Mouse (Mus musculus) MEL (cell line): ENCODE measurements around the gene 1810010D01Rik. TPM values are rescaled to one million over a fixed set of nuclear protein-coding genes. Genes with fewer than 3 reads are reported as not detected.

Experiments
- DNase-seq: peaks from one replicate; pipeline ENCODE4 v3.0.0; 2011; ENCODE audit warnings: low read depth, low spot score
- H3K27ac ChIP-seq: 2 replicates; pipeline ENCODE4 v1.5.1; 2012; ENCODE audit warnings: low read depth, mild to moderate bottlenecking, control low read depth, low read length, moderate library complexity; ENCODE audit not compliant: control insufficient read depth
- H3K27me3 ChIP-seq, 2 experiments: fragments of 150-350 bp in 1 of 2; sonication (generic) in 1 of 2; 2 replicates each; pipeline ENCODE4 v1.6.1; 2012; ENCODE audit warnings: low read length in 2 of 2, mild to moderate bottlenecking in 2 of 2, improper control_type of control experiment in 1 of 2, moderate library complexity in 1 of 2; ENCODE audit not compliant: insufficient read depth in 2 of 2, control insufficient read depth in 1 of 2
- H3K36me3 ChIP-seq, 2 experiments: 2 replicates each; pipeline ENCODE4 v1.6.1; 2012 to 2014; ENCODE audit warnings: low read length in 2 of 2, improper control_type of control experiment in 1 of 2, inconsistent platforms in 1 of 2, mild to moderate bottlenecking in 1 of 2; ENCODE audit not compliant: insufficient read depth in 2 of 2, control insufficient read depth in 1 of 2
- H3K4me1 ChIP-seq, 2 experiments: fragments of 150-350 bp in 1 of 2; sonication (generic) in 1 of 2; 2 replicates each; pipeline ENCODE4 v1.6.1; 2012; ENCODE audit warnings: low read length in 2 of 2, improper control_type of control experiment in 1 of 2, mild to moderate bottlenecking in 1 of 2; ENCODE audit not compliant: insufficient read depth in 2 of 2, control insufficient read depth in 1 of 2
- H3K4me3 ChIP-seq, 2 experiments: fragments of 150-350 bp in 1 of 2; sonication (generic) in 1 of 2; 2 replicates each; pipeline ENCODE4 v1.5.1; 2012; ENCODE audit warnings: low read depth in 2 of 2, low read length in 2 of 2, mild to moderate bottlenecking in 2 of 2, moderate library complexity in 2 of 2, control low read depth in 1 of 2, improper control_type of control experiment in 1 of 2; ENCODE audit not compliant: control insufficient read depth in 1 of 2, insufficient read depth in 1 of 2
- H3K79me2 ChIP-seq: 2 replicates; pipeline ENCODE4 v1.6.1; 2012; ENCODE audit warnings: mild to moderate bottlenecking, low read length, moderate library complexity; ENCODE audit not compliant: control insufficient read depth, poor library complexity, insufficient read depth
- H3K9ac ChIP-seq: 2 replicates; pipeline ENCODE4 v1.6.1; 2012; ENCODE audit warnings: low read depth, mild to moderate bottlenecking, control low read depth, low read length, moderate library complexity; ENCODE audit not compliant: control insufficient read depth, poor library complexity, severe bottlenecking
- H3K9me3 ChIP-seq: fragments of 150-350 bp; sonication (generic); replicated peaks from 2 replicates; pipeline ENCODE4 v1.6.1; 2012; ENCODE audit warnings: mild to moderate bottlenecking, low read length, improper control_type of control experiment, moderate library complexity; ENCODE audit not compliant: insufficient read depth
- CHD1 ChIP-seq: IDR thresholded peaks from 2 replicates; pipeline ENCODE4 v1.6.1; 2012; ENCODE audit warnings: low read depth, mild to moderate bottlenecking, inconsistent platforms, low read length, improper control_type of control experiment
- CHD2 ChIP-seq: IDR thresholded peaks from 2 replicates; pipeline ENCODE4 v1.6.1; 2011; ENCODE audit warnings: low read length, improper control_type of control experiment
- E2F4 ChIP-seq: IDR thresholded peaks from 2 replicates; pipeline ENCODE4 v1.6.1; 2011; ENCODE audit warnings: low read depth, low read length, improper control_type of control experiment, borderline replicate concordance
- ELF1 ChIP-seq: IDR thresholded peaks from 2 replicates; pipeline ENCODE4 v1.6.1; 2014; ENCODE audit warnings: low read depth, mild to moderate bottlenecking, inconsistent platforms, low read length, improper control_type of control experiment, moderate library complexity
- EP300 ChIP-seq, 2 experiments: IDR thresholded peaks; 2 replicates each; pipeline ENCODE4 v1.6.1; 2011; ENCODE audit warnings: improper control_type of control experiment in 2 of 2, low read length in 2 of 2, low read depth in 1 of 2, mild to moderate bottlenecking in 1 of 2
- ETS1 ChIP-seq: IDR thresholded peaks from 2 replicates; pipeline ENCODE4 v1.6.1; 2012; ENCODE audit warnings: low read depth, mild to moderate bottlenecking, inconsistent platforms, low read length, improper control_type of control experiment, moderate library complexity
- GABPA ChIP-seq: IDR thresholded peaks from 2 replicates; pipeline ENCODE4 v1.6.1; 2012; ENCODE audit warnings: low read depth, mild to moderate bottlenecking, inconsistent platforms, low read length, improper control_type of control experiment, moderate library complexity
- GATA1 ChIP-seq: IDR thresholded peaks from 2 replicates; pipeline ENCODE4 v1.6.1; 2011; ENCODE audit warnings: low read depth, low read length, improper control_type of control experiment
- JUND ChIP-seq: IDR thresholded peaks from 2 replicates; pipeline ENCODE4 v1.6.1; 2011; ENCODE audit warnings: low read depth, mild to moderate bottlenecking, improper control_type of control experiment, low read length
- KAT2A ChIP-seq: conservative IDR thresholded peaks from 2 replicates; pipeline ENCODE4 v1.6.1; 2012; ENCODE audit warnings: low read depth, low read length, improper control_type of control experiment, inconsistent platforms
- MAZ ChIP-seq: IDR thresholded peaks from 2 replicates; pipeline ENCODE4 v1.6.1; 2012; ENCODE audit warnings: low read depth, mild to moderate bottlenecking, inconsistent platforms, low read length, improper control_type of control experiment
- MEF2A ChIP-seq: IDR thresholded peaks from 2 replicates; pipeline ENCODE4 v1.6.1; 2014; ENCODE audit warnings: low read depth, mild to moderate bottlenecking, inconsistent platforms, low read length, improper control_type of control experiment; ENCODE audit not compliant: poor library complexity, insufficient replicate concordance, severe bottlenecking; ENCODE audit errors: extremely low read depth
- MXI1 ChIP-seq: IDR thresholded peaks from 2 replicates; pipeline ENCODE4 v1.6.1; 2011; ENCODE audit warnings: mild to moderate bottlenecking, low read depth, low read length, improper control_type of control experiment
- MYB ChIP-seq: IDR thresholded peaks from 2 replicates; pipeline ENCODE4 v1.6.1; 2011; ENCODE audit warnings: mild to moderate bottlenecking, low read depth, low read length, improper control_type of control experiment
- MYC ChIP-seq: IDR thresholded peaks from 2 replicates; pipeline ENCODE4 v1.6.1; 2011; ENCODE audit warnings: low read depth, mild to moderate bottlenecking, low read length, improper control_type of control experiment, moderate library complexity
- POLR2A ChIP-seq, 2 experiments: IDR thresholded peaks; 2 replicates each; pipeline ENCODE4 v1.6.1; 2011 to 2012; ENCODE audit warnings: low read length in 2 of 2, mild to moderate bottlenecking in 2 of 2, control low read depth in 1 of 2, improper control_type of control experiment in 1 of 2, low read depth in 1 of 2, moderate library complexity in 1 of 2; ENCODE audit not compliant: control insufficient read depth in 1 of 2, insufficient read depth in 1 of 2, poor library complexity in 1 of 2
- POLR2AphosphoS5 ChIP-seq: IDR thresholded peaks from 2 replicates; pipeline ENCODE4 v1.6.1; 2012; ENCODE audit warnings: low read depth, borderline replicate concordance, mild to moderate bottlenecking, inconsistent platforms, low read length, moderate library complexity, mixed read lengths
- RAD21 ChIP-seq: IDR thresholded peaks from 2 replicates; pipeline ENCODE4 v1.6.1; 2011; ENCODE audit warnings: mild to moderate bottlenecking, low read depth, low read length, improper control_type of control experiment
- SIN3A ChIP-seq: IDR thresholded peaks from 2 replicates; pipeline ENCODE4 v1.6.1; 2012; ENCODE audit warnings: low read length, improper control_type of control experiment, inconsistent platforms
- TBP ChIP-seq: IDR thresholded peaks from 2 replicates; pipeline ENCODE4 v1.8.0; 2011; ENCODE audit warnings: low read depth, low read length, improper control_type of control experiment
- TCF12 ChIP-seq: IDR thresholded peaks from 2 replicates; pipeline ENCODE4 v1.6.1; 2014; ENCODE audit warnings: low read depth, mild to moderate bottlenecking, inconsistent platforms, low read length, improper control_type of control experiment, moderate library complexity
- UBTF ChIP-seq: IDR thresholded peaks from 2 replicates; pipeline ENCODE4 v1.6.1; 2012; ENCODE audit warnings: low read depth, mild to moderate bottlenecking, inconsistent platforms, low read length, improper control_type of control experiment, moderate library complexity, borderline replicate concordance; ENCODE audit not compliant: insufficient read depth
- USF2 ChIP-seq, 2 experiments: IDR thresholded peaks; 2 replicates each; pipeline ENCODE4 v1.6.1; 2011 to 2012; ENCODE audit warnings: improper control_type of control experiment in 2 of 2, low read length in 2 of 2, borderline replicate concordance in 1 of 2, inconsistent platforms in 1 of 2, low read depth in 1 of 2, mild to moderate bottlenecking in 1 of 2; ENCODE audit not compliant: insufficient read depth in 1 of 2
- ZKSCAN1 ChIP-seq: IDR thresholded peaks from 2 replicates; pipeline ENCODE4 v1.6.1; 2012; ENCODE audit warnings: low read depth, mild to moderate bottlenecking, inconsistent platforms, low read length, improper control_type of control experiment, moderate library complexity
- ZNF384 ChIP-seq: IDR thresholded peaks from 2 replicates; pipeline ENCODE4 v1.6.1; 2012; ENCODE audit warnings: low read depth, mild to moderate bottlenecking, inconsistent platforms, low read length, improper control_type of control experiment
- polyA plus RNA-seq, 2 experiments: library from polyadenylated mRNA; stranded (reverse) in 1 of 2; unstranded in 1 of 2; fragments of >175 nt in 1 of 2; fragments of >200 nt in 1 of 2; gene quantifications; 2 replicates each; pipeline versions ENCODE4 v1.2.1 to v1.2.4; 2012; ENCODE audit warnings: low replicate concordance in 2 of 2, low read depth in 1 of 2; ENCODE audit not compliant: insufficient read length in 2 of 2, insufficient read depth in 1 of 2, missing spikeins in 1 of 2
- total RNA-seq: library from RNA; depleted of rRNA; stranded (reverse); fragments of 300-350 nt; gene quantifications from 2 replicates; pipeline ENCODE4 v1.2.3, GENCODE M21; 2012

The 1810010D01Rik gene
- total and polyA plus RNA-seq, 3 experiments: not detected

GRCm38 (mm10) chr7:145182388-145182787 is 25.5 kb downstream of the 1810010D01Rik start:
- no peaks in the 10 kb centered on the region for H3K79me2 ChIP-seq
- H3K9me3 ChIP-seq: no peaks in the 10 kb centered on the region
- H3K27me3 ChIP-seq: no peaks in the 10 kb centered on the region
- H3K27ac ChIP-seq: no peak overlapping the region
- no peak for DNase-seq
- no peaks in the 10 kb centered on the region for H3K4me1 ChIP-seq
- H3K4me3 ChIP-seq: no peak overlapping the region
- no peaks in the 10 kb centered on the region for H3K36me3 ChIP-seq
- TF ChIP-seq ZNF384: no peak
- TF ChIP-seq GABPA: no peak
- TF ChIP-seq MEF2A: no peak
- no peak for TF ChIP-seq UBTF
- TF ChIP-seq CHD1: no peak
- TF ChIP-seq MAZ: no peak
- no peak for TF ChIP-seq ELF1
- TF ChIP-seq POLR2A (IDR thresholded peaks at IDR 0.05; ENCODE audit: control insufficient read depth in 1 of 2, insufficient read depth in 1 of 2, low read depth in 1 of 2, low read length in 2 of 2, poor library complexity in 1 of 2): no peak
- no peak for TF ChIP-seq RAD21
- TF ChIP-seq USF2 (IDR thresholded peaks at IDR 0.05; ENCODE audit: borderline replicate concordance in 1 of 2, insufficient read depth in 1 of 2, low read depth in 1 of 2, low read length in 2 of 2): no peak
- TF ChIP-seq ETS1: no peak
- no peak for TF ChIP-seq E2F4
- TF ChIP-seq TCF12: no peak
- H3K9ac ChIP-seq: no peak overlapping the region

- Histone ChIP-seq H3K27ac (no peak overlapping the region), H3K79me2 (no peaks in the 10 kb centered on the region), H3K27me3 (no peaks in the 10 kb centered on the region), H3K4me1 (no peaks in the 10 kb centered on the region), H3K9ac (no peak overlapping the region), H3K36me3 (no peaks in the 10 kb centered on the region), H3K4me3 (no peak overlapping the region), H3K9me3 (no peaks in the 10 kb centered on the region)
- DNase-seq: no peak
- TF ChIP-seq ELF1 (no peak), ZKSCAN1 (no peak), RAD21 (no peak), EP300 (IDR thresholded peaks at IDR 0.05; ENCODE audit: low read depth in 1 of 2, low read length in 2 of 2) (no peak), MYB (no peak), JUND (no peak), MEF2A (no peak), MYC (no peak), GABPA (no peak), SIN3A (no peak), GATA1 (no peak), MXI1 (no peak), CHD2 (no peak), KAT2A (no peak), POLR2AphosphoS5 (no peak), TBP (no peak), USF2 (IDR thresholded peaks at IDR 0.05; ENCODE audit: borderline replicate concordance in 1 of 2, insufficient read depth in 1 of 2, low read depth in 1 of 2, low read length in 2 of 2) (no peak), CHD1 (no peak)
Observed at GRCm38 (mm10) chr7:145181376-145182034, 26.4 kb downstream of the 1810010D01Rik start.
